Mouse (Mus musculus) Patski (cell line): Measurements from ENCODE around the gene Sec24b. TPM values are rescaled to one million over a fixed set of nuclear protein-coding genes. Genes with fewer than 3 reads are reported as not detected.

Experiments used
- ATAC-seq: fragments of 100-300 bp; one replicate; pipeline ENCODE4 v1.8.0; 2021
- CTCF ChIA-PET: fragments of 350-600 bp; sonication (Branson Sonifier 250); formaldehyde crosslinking; loops from one replicate; lab custom pipeline; 2022; ENCODE audit warnings: inconsistent platforms; lab: Charles Lee
- POLR2A ChIA-PET: fragments of 350-600 bp; sonication (Branson Sonifier 250); formaldehyde crosslinking; loops from one replicate; lab custom pipeline; 2022; ENCODE audit warnings: antibody characterized with exemption, inconsistent platforms; lab: Charles Lee
- DNase-seq: peaks from one replicate; pipeline ENCODE4 v3.0.0-alpha.2; 2011; ENCODE audit warnings: low read depth, low spot score
- H3K27me3 ChIP-seq: fragments of 371-371 bp; one replicate; pipeline ENCODE4 v1.5.1; 2021
- CTCF ChIP-seq: fragments of 100-300 bp; IDR thresholded peaks from one replicate; pipeline ENCODE4 v1.5.1; 2021
- in situ Hi-C: fragments of 300-500 bp; cut with MboI; formaldehyde crosslinking; loops from 3 replicates; pipeline ENCODE4 v1.11.1; 2018; ENCODE audit warnings: low pct_unique_long_range_greater_than_20kb, mixed read lengths
- polyA plus RNA-seq: library from polyadenylated mRNA; unstranded; gene quantifications from one replicate; pipeline ENCODE4 v1.2.3, GENCODE M21; 2021

Sec24b gene
- polyA plus RNA-seq, 1 experiment from 2014 or later = 126 TPM

DNA sequence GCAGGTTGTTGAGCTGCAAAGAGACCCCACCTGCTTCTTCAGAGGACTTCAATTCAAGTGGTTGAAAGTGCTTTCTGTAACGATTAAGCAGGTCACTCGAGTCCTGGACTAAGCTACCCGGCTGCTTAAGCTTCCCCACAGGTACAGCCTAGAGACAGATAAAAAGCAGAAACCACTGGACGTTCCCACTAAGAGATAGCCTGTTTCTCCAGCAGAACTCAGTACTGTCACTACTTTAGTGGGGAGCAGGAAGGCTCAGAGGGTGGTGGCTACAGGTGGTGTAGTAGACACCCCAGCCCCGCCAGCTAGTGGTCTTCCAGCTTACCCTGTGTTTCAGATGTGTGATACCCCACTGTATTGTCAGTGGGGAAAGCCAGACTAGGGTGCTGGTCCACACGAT lies 19.3 kb upstream of the Sec24b start:
- ATAC-seq (no peak), DNase-seq (no peak)
- no peaks in the 10 kb centered on the region for H3K27me3 ChIP-seq
- ChIA-PET POLR2A (no interaction called here), CTCF (interaction anchor here (0.7 to 5.5 kb wide), 9 partner anchors 8 to 257 kb away, joined by 3 to 28 read pairs (median 4); partner anchors contain the start of gene Sec24b)
- TF ChIP-seq CTCF = no peak
- in situ Hi-C loops = no loop called here

DNA sequence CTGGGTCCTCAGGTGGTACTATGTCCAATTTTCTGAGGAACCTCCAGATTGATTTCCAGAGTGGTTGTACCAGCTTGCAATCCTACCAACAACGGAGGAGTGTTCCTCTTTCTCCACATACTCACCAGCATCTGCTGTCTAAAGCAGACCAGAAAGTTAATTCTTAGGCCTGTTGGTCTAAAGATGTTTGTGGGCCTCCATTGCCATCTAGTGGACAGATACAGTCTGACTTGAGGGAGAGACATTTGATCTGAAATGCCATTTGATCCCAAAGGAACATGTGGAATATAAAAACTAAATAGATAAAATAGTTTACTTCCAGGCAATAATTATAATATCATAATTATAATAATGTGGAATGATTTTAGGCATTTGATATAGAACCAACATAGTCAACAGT lies 18.4 kb upstream of the Sec24b start:
- ATAC-seq (peak; percentile 76), DNase-seq (no peak)
- CTCF ChIA-PET = interaction anchor here (0.7 to 5.5 kb wide), 13 partner anchors 9 to 257 kb away, joined by 3 to 28 read pairs (median 4); partner anchors contain the start of genes Mcub and Sec24b
- in situ Hi-C loops = loop anchor here (5.0 to 10.0 kb wide), 2 partner anchors 252 to 775 kb away; no protein-coding TSS in a partner anchor
- peak; percentile 87 for TF ChIP-seq CTCF
- POLR2A ChIA-PET = no interaction called here
- no peaks in the 10 kb centered on the region for H3K27me3 ChIP-seq

DNA sequence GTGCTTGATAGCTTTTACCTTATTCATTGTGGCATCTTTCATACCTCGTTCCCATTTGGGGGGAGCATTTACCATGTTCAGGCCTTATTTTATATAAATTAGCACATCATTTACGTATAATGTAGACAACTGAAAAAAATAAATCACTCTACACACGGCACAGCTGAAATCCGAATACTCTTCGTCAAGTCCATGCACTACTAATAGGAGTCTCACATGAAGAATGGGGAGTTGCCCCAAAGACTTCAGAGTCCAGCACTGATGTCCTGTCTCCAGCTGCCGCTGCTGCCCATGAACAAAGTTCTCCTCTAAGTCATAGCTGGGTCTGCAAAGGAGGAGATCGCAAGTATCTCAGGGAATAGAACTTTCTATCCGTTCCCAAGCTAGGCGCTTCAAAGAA lies 15.9 kb upstream of the Sec24b start:
- no peaks in the 10 kb centered on the region for H3K27me3 ChIP-seq
- ChIA-PET CTCF (interaction anchor here (1.2 to 5.5 kb wide), 4 partner anchors 16 to 169 kb away, joined by 4 to 28 read pairs (median 10); partner anchors contain the start of gene Sec24b), POLR2A (interaction anchor here (0.7 kb wide), 2 partner anchors 70 to 450 kb away, joined by 3 to 6 read pairs; no protein-coding TSS in a partner anchor)
- in situ Hi-C loops = loop anchor here (5.0 to 10.0 kb wide), 2 partner anchors 250 to 772 kb away; no protein-coding TSS in a partner anchor
- ATAC-seq (no peak), DNase-seq (no peak)
- TF ChIP-seq CTCF = no peak

DNA sequence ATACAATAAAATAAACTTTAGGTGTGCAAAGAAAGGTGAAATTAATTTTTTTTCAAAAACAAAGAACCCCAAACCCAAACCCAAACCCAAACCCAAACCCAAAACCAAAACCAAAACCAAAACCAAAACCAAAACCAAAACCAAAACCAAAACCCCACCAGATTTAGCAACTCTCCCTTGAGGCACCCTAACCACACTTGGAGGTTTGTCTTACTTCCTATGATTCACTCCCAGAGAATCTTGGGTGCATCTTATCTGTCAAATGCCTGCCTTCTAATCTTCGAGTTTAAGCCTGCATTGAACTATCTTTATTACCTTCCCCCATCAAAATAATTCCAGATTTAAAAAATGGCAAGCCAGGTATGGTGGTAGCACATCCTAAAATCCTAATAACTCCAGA lies 14.4 kb upstream of the Sec24b start:
- CTCF ChIA-PET = interaction anchor here (3.2 to 5.5 kb wide), 2 partner anchors 14 to 158 kb away, joined by 17 to 28 read pairs; partner anchors contain the start of gene Sec24b
- TF ChIP-seq CTCF = no peak
- no peaks in the 10 kb centered on the region for H3K27me3 ChIP-seq
- POLR2A ChIA-PET = no interaction called here
- DNase-seq (no peak), ATAC-seq (no peak)
- in situ Hi-C loops = loop anchor here (5.0 to 10.0 kb wide), 2 partner anchors 248 to 771 kb away; no protein-coding TSS in a partner anchor

DNA sequence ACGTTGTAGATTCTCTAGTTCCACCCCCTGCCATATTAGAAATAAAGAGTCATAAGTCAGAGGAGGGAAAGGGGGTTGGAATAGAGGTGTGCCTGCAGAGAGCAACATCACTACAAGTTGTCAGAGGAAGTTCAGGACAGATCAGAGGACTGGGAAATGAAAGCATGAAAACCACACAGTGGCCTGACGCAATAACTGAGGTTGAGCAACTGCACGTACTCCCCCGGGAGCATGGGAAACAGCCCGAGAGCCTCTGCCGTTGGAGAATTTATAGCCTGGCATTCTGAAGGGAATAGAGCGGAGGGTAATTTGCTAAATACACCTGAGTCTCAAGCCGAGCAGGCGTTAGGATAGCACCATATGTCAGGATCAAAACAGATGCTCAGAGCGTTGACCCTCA lies 11.7 kb upstream of the Sec24b start:
- in situ Hi-C loops = loop anchor here (5.0 to 10.0 kb wide), 2 partner anchors 156 to 768 kb away; no protein-coding TSS in a partner anchor
- H3K27me3 ChIP-seq = no peaks in the 10 kb centered on the region
- TF ChIP-seq CTCF = no peak
- ATAC-seq (peak; percentile 81), DNase-seq (no peak)
- ChIA-PET CTCF (interaction anchor here (1.0 to 2.6 kb wide), 6 partner anchors 8 to 250 kb away, joined by 3 to 10 read pairs (median 5); partner anchors contain the start of genes Rrh and Sec24b), POLR2A (no interaction called here)

DNA sequence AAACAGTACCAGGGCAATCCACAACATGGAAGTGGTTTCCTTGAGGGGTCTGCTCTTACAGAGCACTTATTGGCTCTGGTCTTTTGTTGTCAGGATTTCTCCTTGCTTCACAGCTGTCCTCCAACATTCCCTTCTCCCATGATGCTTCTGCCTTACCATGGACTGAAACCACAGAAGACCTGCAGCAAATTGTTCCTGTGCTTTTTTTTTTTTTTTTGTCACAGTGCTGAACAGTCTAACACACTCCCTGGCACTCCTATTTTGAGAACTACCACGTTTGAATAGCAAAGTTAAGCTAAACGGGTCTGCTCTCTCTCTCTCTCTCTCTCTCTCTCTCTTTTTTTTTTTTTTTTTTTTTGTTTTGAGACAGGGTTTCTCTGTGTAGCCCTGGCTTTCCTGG lies 10.6 kb upstream of the Sec24b start:
- no peaks in the 10 kb centered on the region for H3K27me3 ChIP-seq
- DNase-seq (no peak), ATAC-seq (no peak)
- POLR2A ChIA-PET = no interaction called here
- no peak for TF ChIP-seq CTCF
- in situ Hi-C loops = loop anchor here (5.0 to 10.0 kb wide), 2 partner anchors 155 to 767 kb away; no protein-coding TSS in a partner anchor
- CTCF ChIA-PET = interaction anchor here (0.9 to 2.6 kb wide), 5 partner anchors 9 to 154 kb away, joined by 3 to 10 read pairs (median 5); partner anchors contain the start of gene Sec24b

DNA sequence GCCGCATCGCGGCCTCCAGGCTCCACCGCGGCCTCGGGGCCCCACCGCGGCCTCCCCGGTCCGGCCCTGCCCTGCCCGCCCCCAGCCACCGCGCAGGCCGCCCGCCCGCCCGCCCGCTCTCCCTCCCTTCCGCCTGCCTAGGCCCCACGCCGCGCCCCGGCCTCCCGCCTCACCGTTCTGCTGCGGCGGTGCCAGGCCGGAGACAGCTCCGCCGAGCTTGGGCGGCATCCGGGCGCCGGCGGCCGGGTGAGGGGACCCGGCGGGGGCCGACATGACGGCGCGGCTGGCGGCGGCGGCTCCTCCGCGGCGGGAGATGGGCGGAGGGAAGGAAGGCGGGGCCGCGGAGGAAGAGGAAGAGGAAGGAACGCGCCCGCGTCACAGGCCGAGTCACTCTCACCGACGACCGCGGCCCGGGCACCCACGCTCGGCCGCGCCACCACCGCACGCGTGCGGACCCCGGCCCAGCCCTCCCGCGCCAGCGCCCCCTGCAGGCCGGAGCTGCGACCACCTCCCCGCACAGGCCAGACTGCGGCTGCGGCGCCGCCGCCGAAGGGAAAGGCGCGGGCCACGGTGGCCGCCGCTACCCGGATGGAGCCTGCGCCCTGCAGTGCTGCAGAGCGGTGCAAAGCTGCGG lies 840 bp downstream of the Sec24b start:
- in situ Hi-C loops = no loop called here
- DNase-seq (no peak), ATAC-seq (peak; percentile 84)
- ChIA-PET CTCF (interaction anchor here (0.9 to 4.4 kb wide), 8 partner anchors 9 to 142 kb away, joined by 3 to 28 read pairs (median 6); no protein-coding TSS in a partner anchor), POLR2A (interaction anchor here (0.6 to 1.6 kb wide), 5 partner anchors 24 to 253 kb away, joined by 3 to 8 read pairs (median 3); no protein-coding TSS in a partner anchor)
- H3K27me3 ChIP-seq = no peaks in the 10 kb centered on the region
- peak; percentile 99 for TF ChIP-seq CTCF

DNA sequence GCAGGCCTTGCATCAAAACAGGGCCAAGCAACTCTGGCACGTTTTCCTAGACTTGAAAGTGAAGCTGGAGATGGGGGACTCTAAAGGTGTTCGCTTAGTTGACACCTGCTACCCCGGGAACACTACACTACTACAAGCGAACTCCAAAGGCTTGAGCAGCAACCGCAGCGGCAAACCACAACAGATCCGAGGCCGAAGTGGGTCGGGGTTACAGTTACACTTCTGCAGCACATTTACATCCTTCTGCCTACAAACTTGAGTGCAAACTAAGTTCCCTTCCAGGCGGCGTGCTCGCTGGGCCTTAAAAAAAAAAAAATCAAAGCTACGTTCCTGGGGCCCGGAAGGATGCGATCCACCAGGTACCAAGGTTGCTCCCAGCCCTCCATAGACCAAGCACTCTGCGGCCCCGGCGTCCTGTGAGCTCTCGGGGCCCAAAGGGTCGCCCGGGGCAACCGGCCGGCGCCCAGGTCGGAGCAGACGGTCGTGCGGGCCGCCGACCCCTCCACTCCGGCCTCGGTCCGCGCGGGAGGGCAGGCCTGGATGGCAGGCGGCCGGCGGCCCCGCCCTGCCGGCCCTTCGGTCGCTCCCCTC lies 1.5 kb downstream of the Sec24b start:
- DNase-seq = no peak

DNA sequence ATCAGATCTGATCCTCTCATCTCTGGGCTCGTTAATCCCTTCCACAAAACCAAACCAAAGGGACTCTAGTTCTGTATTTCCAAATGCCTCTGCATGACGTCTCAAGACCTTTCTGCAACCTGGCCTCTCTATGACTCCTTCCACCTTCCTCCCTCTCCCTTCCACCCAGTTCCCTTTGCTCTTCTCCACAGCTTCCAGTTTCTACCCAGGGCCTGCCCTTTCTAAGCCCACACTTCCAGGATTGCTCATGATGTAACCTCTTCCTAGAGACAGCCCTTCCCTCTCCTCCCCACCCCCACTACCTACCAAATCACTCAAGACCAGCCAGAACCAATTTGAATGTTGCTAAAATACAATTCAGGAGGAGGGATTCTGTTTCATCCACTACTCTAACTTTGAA lies 2.9 kb downstream of the Sec24b start:
- ChIA-PET POLR2A (no interaction called here), CTCF (no interaction called here)
- ATAC-seq (no peak), DNase-seq (no peak)
- no peak for TF ChIP-seq CTCF
- in situ Hi-C loops = no loop called here
- H3K27me3 ChIP-seq = no peaks in the 10 kb centered on the region

More for the DNA sequence above, 1.5 kb downstream of the Sec24b start:
- ATAC-seq = peak; percentile 13
- no peak for TF ChIP-seq CTCF
- in situ Hi-C loops = no loop called here
- no peaks in the 10 kb centered on the region for H3K27me3 ChIP-seq
- ChIA-PET POLR2A (interaction anchor here (0.6 to 1.6 kb wide), 7 partner anchors 23 to 252 kb away, joined by 3 to 8 read pairs (median 3); no protein-coding TSS in a partner anchor), CTCF (interaction anchor here (1.2 to 4.4 kb wide), 4 partner anchors 8 to 62 kb away, joined by 3 to 28 read pairs (median 8); no protein-coding TSS in a partner anchor)
